Mouse (Mus musculus): ENCODE results near the gene Hrasls5. TPM values are rescaled to one million over a fixed set of nuclear protein-coding genes. Genes with fewer than 3 reads are reported as not detected.

Gene Hrasls5
- polyA plus RNA-seq, 1 experiment from 2014 or later = not detected

DNA sequence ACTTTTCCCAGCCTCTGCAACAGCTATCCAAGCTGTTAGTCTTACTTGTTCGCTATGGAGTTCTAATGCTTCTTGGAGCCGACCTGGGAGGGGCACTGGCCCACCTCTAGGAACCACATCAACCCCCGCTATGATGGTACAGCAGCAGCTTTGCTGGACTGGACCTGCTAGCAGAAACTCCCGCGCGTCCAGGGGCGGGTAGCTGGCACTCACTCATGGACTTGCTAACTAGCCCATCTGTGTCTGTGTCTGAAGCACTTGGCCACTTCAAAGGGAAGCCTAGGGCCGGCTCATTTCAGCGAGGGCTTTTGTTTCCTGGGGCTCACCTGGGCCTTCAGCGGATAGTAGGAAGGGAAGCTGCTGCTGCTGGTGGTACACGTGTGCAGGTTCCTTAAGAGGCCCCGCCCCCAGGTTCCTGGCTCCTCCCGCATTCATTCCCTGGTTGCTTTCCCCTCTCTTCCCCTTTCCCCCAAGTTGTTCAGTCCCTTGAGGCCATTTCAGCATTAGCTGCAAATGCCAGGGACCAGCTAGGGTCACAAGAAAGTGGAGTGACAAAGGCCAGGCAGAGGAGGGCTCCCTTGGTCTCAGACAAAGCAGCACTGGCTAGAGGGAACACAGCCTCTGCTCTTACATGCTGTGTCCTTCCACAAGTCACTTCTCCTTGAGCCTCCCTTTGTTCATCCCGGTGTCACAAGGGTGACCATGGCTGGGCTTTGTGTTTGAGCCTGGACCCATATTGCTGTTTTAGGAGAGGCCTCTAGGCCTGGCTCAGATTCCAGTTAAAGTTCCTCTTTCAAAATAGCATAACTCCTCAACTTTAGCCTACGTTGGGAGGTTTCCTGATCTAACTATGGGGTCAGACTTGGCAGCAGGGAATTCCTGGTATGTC is 5.3 kb upstream of the Hrasls5 start, which contains the start of gene Lgals12:
Lgals12 (minus strand) TSS at position 393 of the 889 bp plus-strand sequence.
- peak within 1 kb of the TSS; percentile 40; the same call in 1 of the 2 replicates for H3K27ac ChIP-seq
- no peak; the same call in 1 of the 2 replicates for ATAC-seq (replicated peaks; ENCODE audit: insufficient number of reproducible peaks, insufficient read depth, low FRiP score, low read depth)

DNA sequence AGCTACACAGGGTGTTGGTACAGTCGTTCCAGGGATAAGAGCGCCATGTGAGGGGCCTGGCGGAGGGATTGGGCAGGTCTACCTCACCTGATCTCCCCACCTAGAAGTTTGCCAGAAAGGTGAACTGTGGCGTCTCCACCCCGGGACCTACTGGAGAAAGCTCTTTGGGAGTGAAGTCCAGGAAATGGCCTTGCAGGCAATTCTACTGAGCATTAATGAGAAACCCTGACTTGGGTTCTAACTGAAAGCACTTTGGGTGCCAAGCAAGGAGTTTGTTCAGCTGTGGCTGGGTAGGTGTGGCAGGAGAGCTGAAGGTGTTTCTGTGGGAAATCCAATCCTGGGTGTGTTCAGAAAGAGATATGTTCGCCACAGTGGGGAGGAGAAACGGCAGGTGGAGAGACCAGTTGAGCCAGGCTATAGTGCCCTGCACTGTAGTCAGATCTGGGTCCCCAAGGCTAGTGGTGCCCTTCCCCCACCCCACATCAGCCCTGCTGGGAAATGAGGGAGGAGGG is 4.6 kb upstream of the Hrasls5 start:
- ATAC-seq (replicated peaks; ENCODE audit: insufficient number of reproducible peaks, insufficient read depth, low FRiP score, low read depth) = no peak
- WGBS = 66% methylated on average over 7 of the region's 7 CpGs
- no peak overlapping the region for H3K4me2 ChIP-seq

More for the DNA sequence above, 5.3 kb upstream of the Hrasls5 start, which contains the start of gene Lgals12:
- peak within 1 kb of the TSS; percentile 49 for H3K9ac ChIP-seq
- no peaks in the 10 kb centered on the region for H3K36me3 ChIP-seq
- peak within 1 kb of the TSS; percentile 37 for H3K4me3 ChIP-seq
- peaks cover 6% of the 10 kb centered on the region; the same call in 1 of the 2 replicates for H3K27me3 ChIP-seq
- H3K4me1 ChIP-seq (replicated peaks) = peaks cover 27% of the 10 kb centered on the region
- peak within 1 kb of the TSS; percentile 70 for H3K4me2 ChIP-seq
- H3K9me3 ChIP-seq (replicated peaks) = no peaks in the 10 kb centered on the region
- WGBS = 6% methylated on average over 15 of the region's 15 CpGs

GRCm38 (mm10) chr19:7613151-7613550 is 810 bp downstream of the Hrasls5 start:
- H3K4me3 ChIP-seq = no peak overlapping the region
- ATAC-seq (replicated peaks; ENCODE audit: insufficient number of reproducible peaks, insufficient read depth, low FRiP score, low read depth) = no peak
- no peak overlapping the region for H3K27ac ChIP-seq
- H3K4me2 ChIP-seq = no peak overlapping the region
- peaks cover 11% of the 10 kb centered on the region for H3K4me1 ChIP-seq (replicated peaks)
- H3K9ac ChIP-seq = no peak overlapping the region
- WGBS = 84% methylated on average over 7 of the region's 7 CpGs
- H3K36me3 ChIP-seq = no peaks in the 10 kb centered on the region
- H3K9me3 ChIP-seq (replicated peaks) = no peaks in the 10 kb centered on the region
- peaks cover 17% of the 10 kb centered on the region; the same call in 1 of the 2 replicates for H3K27me3 ChIP-seq

More for the DNA sequence above, 4.6 kb upstream of the Hrasls5 start:
- H3K4me3 ChIP-seq = no peak overlapping the region
- H3K9ac ChIP-seq = no peak overlapping the region
- H3K9me3 ChIP-seq (replicated peaks) = no peaks in the 10 kb centered on the region
- peaks cover 11% of the 10 kb centered on the region; the same call in 1 of the 2 replicates for H3K27me3 ChIP-seq
- H3K4me1 ChIP-seq (replicated peaks) = peaks cover 33% of the 10 kb centered on the region
- no peaks in the 10 kb centered on the region for H3K36me3 ChIP-seq
- H3K27ac ChIP-seq = peak overlapping the region; percentile 40; the same call in 1 of the 2 replicates

- no peak for ATAC-seq (replicated peaks; ENCODE audit: insufficient number of reproducible peaks, insufficient read depth, low FRiP score, low read depth)
- H3K4me3 ChIP-seq = no peak overlapping the region
- H3K9me3 ChIP-seq (replicated peaks) = no peaks in the 10 kb centered on the region
- no peaks in the 10 kb centered on the region for H3K36me3 ChIP-seq
- no peak overlapping the region for H3K9ac ChIP-seq
- H3K27ac ChIP-seq = no peak overlapping the region
- H3K27me3 ChIP-seq = peaks cover 17% of the 10 kb centered on the region; the same call in 1 of the 2 replicates
- no peak overlapping the region for H3K4me2 ChIP-seq
- peaks cover 11% of the 10 kb centered on the region for H3K4me1 ChIP-seq (replicated peaks)
- 81% methylated on average over 5 of the region's 5 CpGs for WGBS
Observed at GRCm38 (mm10) chr19:7616231-7616930, 4.0 kb downstream of the Hrasls5 start.

DNA sequence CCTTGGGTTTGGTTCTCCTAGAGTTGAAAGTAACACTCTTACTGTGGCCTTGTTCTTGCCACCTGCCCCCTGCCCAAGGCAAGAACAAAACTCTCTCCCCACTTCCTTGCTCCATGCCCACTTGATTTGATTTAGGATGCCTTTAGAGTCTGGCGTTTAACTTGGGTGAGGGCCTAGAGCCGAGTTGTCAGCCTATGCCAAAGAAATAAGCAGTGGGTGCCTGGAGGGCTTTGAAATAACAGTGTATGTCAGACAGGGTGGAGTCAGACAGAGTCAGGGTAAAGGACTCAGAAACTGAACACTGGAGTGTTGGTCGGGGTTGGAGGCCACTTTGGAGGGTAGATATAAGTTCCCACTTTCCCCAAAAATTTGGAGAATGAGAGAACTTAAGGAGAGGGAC is 4.7 kb downstream of the Hrasls5 start:
- Histone ChIP-seq H3K9me3 (replicated peaks) (no peaks in the 10 kb centered on the region), H3K36me3 (no peaks in the 10 kb centered on the region), H3K9ac (no peak overlapping the region), H3K4me1 (replicated peaks) (peaks cover 8% of the 10 kb centered on the region), H3K4me3 (no peak overlapping the region), H3K4me2 (no peak overlapping the region), H3K27ac (no peak overlapping the region), H3K27me3 (peaks cover 10% of the 10 kb centered on the region; the same call in 1 of the 2 replicates)
- WGBS = 53% methylated on average over 3 of the region's 3 CpGs
- ATAC-seq (replicated peaks; ENCODE audit: insufficient number of reproducible peaks, insufficient read depth, low FRiP score, low read depth) = no peak

DNA sequence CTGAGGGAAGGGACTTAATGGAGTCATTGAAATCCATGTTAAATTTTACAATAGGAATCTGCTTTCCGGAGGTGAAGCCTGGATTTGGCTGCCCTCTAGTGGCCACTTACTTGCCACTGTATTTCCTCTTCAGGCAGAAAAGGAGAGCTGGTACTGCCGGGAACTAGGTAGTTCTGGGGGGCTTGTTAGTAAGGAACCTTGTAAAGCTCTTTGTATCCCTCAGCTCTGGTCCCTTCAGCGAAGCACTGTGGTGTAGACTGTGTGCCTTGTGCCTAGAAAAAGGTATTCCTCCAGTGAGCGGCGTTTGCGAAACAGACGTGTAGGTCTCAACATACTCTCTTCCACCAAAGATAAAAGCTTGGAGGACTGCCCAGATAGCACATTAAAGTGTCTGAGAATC is 5.4 kb downstream of the Hrasls5 start:
- peaks cover 6% of the 10 kb centered on the region; the same call in 1 of the 2 replicates for H3K27me3 ChIP-seq
- ATAC-seq (replicated peaks; ENCODE audit: insufficient number of reproducible peaks, insufficient read depth, low FRiP score, low read depth) = no peak
- no peaks in the 10 kb centered on the region for H3K9me3 ChIP-seq (replicated peaks)
- no peaks in the 10 kb centered on the region for H3K36me3 ChIP-seq
- WGBS = 23% methylated on average over 7 of the region's 7 CpGs
- no peak overlapping the region for H3K27ac ChIP-seq
- H3K4me3 ChIP-seq = 0 out of 2 replicates have a peak overlapping the region, but pooled peaks have one; percentile 22
- H3K4me1 ChIP-seq (replicated peaks) = 0 out of 2 replicates have a peak, but pooled peaks cover 2% of the 10 kb centered on the region
- H3K9ac ChIP-seq = no peak overlapping the region
- H3K4me2 ChIP-seq = peak overlapping the region; percentile 42; the same call in 1 of the 2 replicates

DNA sequence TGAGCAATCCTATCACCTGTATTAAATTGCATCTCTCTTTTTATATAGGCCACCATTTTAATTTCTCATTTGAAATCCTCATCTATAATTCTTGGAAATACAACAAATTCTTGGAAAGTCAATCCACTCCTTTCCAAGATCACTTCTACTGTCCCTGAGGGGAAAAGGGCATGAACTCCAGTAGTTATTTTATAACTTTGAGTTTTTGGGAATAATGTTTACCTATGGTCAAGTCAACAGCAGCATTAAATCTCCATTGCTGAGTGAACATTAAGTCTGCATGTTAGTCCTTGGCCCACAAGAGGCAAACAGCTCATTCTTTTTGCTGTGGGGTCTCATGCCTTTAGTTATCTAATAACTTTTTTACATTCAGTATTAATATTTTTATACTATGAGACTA is 20.7 kb downstream of the Hrasls5 start:
- no peak overlapping the region for H3K9ac ChIP-seq
- H3K27me3 ChIP-seq = no peaks in the 10 kb centered on the region
- no peaks in the 10 kb centered on the region for H3K4me1 ChIP-seq (replicated peaks)
- H3K36me3 ChIP-seq = no peaks in the 10 kb centered on the region
- H3K4me3 ChIP-seq = no peak overlapping the region
- no peak for ATAC-seq (replicated peaks; ENCODE audit: insufficient number of reproducible peaks, insufficient read depth, low FRiP score, low read depth)
- H3K27ac ChIP-seq = no peak overlapping the region
- H3K4me2 ChIP-seq = no peak overlapping the region
- no peaks in the 10 kb centered on the region for H3K9me3 ChIP-seq (replicated peaks)

DNA sequence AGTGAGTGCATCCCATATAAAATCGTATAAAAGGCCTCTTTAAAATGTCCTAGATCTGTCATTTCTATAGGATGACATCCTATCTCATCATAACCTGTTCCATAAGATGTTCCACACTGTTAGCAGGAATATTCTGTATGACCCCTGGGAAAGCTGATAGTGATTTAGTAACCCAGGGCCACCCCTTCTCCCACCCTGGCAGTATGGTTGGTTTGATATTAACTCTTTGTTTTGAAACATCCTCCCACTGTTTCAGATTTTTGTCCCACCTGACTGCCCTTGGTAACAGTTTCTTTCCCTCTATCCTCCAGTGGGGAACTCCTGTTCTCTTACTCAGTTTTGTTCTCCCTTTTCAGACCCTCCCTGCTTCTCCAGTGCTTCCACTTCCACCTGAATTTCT is 21.4 kb downstream of the Hrasls5 start:
- ATAC-seq (replicated peaks; ENCODE audit: insufficient number of reproducible peaks, insufficient read depth, low FRiP score, low read depth) = no peak
- H3K36me3 ChIP-seq = no peaks in the 10 kb centered on the region
- H3K27ac ChIP-seq = no peak overlapping the region
- no peak overlapping the region for H3K4me3 ChIP-seq
- WGBS = 44% methylated on average over 1 of the region's 1 CpGs
- H3K9me3 ChIP-seq (replicated peaks) = no peaks in the 10 kb centered on the region
- no peak overlapping the region for H3K4me2 ChIP-seq
- no peak overlapping the region for H3K9ac ChIP-seq
- H3K27me3 ChIP-seq = no peaks in the 10 kb centered on the region
- H3K4me1 ChIP-seq (replicated peaks) = no peaks in the 10 kb centered on the region

GRCm38 (mm10) chr19:7648913-7649666 is 36.7 kb downstream of the Hrasls5 start:
- 78% methylated on average over 8 of the region's 8 CpGs for WGBS
- Histone ChIP-seq H3K9me3 (replicated peaks) (no peaks in the 10 kb centered on the region), H3K36me3 (no peaks in the 10 kb centered on the region), H3K4me2 (no peak overlapping the region), H3K4me3 (no peak overlapping the region), H3K27ac (no peak overlapping the region), H3K9ac (no peak overlapping the region), H3K27me3 (no peaks in the 10 kb centered on the region), H3K4me1 (replicated peaks) (no peaks in the 10 kb centered on the region)
- ATAC-seq (replicated peaks; ENCODE audit: insufficient number of reproducible peaks, insufficient read depth, low FRiP score, low read depth) = no peak

DNA sequence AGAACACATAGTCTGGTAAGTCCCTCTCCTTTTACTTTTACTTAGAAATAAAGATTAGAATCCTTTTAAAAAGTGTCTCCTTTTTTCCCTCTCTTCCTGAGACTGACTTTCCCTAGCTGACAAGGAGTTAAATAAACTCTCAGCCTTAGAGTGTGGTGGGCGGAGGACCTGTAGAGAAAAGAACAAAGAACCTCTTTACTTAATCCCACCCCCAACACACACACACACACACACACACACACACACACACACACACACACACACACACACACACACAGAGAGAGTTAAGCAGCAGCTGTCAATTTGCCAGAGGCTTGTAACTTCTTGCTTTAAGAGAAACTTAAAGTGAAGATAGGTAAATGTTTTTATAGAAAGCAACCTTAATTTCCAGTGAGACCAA is 59.7 kb downstream of the Hrasls5 start:
- 35% methylated on average over 1 of the region's 1 CpGs for WGBS
- H3K27me3 ChIP-seq = no peaks in the 10 kb centered on the region
- no peak overlapping the region for H3K4me2 ChIP-seq
- ATAC-seq (replicated peaks; ENCODE audit: insufficient number of reproducible peaks, insufficient read depth, low FRiP score, low read depth) = no peak
- H3K9ac ChIP-seq = no peak overlapping the region
- no peaks in the 10 kb centered on the region for H3K9me3 ChIP-seq (replicated peaks)
- H3K4me1 ChIP-seq (replicated peaks) = no peaks in the 10 kb centered on the region
- no peaks in the 10 kb centered on the region for H3K36me3 ChIP-seq
- no peak overlapping the region for H3K27ac ChIP-seq
- no peak overlapping the region for H3K4me3 ChIP-seq
